Mouse (Mus musculus): ENCODE results near the gene Zfp652.
"Not testable (repeated sequence)": the region's sequence is repeated elsewhere in the genome, so short reads cannot be mapped to it uniquely, and the experiment has no call there.

The Zfp652 gene

DNA sequence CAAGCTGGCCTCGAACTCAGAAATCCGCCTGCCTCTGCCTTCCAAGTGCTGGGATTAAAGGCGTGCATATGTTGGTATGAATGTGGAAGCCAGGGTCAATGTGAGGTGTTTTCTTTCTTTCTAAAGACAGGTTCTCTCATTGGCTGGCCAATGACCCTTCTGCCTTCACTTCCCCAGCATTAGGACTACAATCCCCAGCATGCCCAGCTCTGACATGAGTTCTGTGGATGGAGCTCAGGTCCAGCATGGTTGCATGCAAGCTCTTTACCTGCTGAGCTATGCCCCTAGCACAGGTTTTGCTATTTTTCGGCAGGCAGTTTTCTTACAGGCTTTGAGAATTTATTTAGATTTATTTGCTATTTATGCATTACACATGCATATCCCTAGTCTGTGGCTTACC, 144.8 kb downstream of the Zfp652 start:
- DNase-seq (ENCODE audit: low read depth, low spot score) = no peak

DNA sequence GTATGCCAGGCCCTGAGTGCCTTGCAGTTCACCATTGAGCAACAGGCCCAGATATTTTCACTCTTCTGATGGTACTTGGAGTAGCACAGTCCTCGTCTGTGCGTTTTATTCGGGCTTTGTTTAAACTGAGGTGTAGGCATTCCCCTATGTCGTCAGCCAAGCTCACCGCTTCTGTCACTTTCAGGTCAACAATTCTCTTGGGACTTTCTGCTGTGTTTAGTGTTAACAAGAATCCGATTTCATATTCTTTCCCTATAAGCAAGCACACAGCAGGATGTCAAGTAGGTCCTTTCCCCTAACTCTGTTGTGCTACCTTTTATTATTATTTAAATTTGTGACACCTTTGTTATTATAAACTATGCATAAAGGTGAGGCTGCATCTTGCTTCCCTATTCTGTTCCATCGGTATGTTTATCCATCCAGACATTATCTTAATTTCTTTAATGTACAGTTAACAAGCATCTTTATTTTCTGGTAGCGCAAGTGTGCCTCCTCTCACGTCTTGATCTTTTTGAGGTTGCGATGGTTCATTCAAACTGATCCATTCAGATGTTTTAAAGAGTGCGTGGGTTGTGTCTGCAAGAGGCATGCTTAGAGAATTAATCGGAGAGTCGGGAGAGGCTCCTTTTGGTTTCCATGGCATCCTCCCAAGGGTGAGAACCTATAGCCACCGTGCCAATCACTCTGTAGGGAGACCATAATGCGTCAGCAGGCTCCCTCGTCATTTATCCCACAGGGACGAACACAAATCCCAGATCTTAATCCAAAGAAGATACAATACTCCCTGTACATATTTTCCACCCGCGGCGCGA, 145.4 kb downstream of the Zfp652 start:
- DNase-seq (ENCODE audit: low read depth, low spot score) = no peak

DNA sequence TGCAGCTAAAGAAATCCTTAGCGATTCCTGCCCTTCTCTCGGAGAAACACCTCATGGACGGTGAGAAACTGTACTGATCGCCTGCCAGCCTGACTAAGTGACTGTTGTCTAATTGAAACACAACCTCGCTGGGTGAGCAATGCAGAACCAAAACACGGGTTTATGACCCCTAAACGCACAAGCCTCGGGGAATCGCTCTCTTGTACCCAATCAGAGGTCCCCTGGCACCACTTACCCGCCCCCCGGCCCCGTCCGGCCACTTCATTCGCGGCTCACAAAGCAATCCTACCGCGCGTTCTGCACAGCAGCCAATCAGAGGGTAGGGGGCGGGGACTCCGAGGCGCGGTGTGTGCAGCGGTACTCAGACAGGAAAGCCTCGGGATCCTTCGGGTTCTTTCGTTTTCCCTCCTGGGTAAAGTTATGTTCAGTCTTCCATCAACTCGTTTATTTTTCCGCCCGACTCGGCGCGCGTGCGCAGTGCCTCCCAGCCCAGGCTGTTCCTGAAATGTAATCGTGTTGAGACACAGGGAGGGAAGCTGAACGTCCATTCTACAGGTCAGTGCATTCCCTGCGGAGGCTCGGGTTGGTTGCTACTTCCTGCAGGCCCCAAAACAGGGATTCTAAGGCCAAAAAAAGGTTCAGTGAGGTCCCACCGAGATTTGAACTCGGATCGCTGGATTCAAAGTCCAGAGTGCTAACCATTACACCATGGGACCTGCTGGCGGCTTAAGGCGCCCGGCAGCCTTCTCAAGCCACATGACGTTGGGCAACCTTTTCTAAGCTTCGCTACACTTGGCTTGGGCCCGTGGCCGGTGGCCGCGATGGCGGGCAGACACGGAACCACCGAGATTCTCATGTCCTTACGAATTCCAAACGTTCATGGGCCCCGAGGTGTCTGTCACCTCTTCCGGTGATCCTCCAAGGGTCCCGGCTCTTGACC, 146.3 kb downstream of the Zfp652 start:
- DNase-seq (ENCODE audit: low read depth, low spot score) = peak; percentile 97

DNA sequence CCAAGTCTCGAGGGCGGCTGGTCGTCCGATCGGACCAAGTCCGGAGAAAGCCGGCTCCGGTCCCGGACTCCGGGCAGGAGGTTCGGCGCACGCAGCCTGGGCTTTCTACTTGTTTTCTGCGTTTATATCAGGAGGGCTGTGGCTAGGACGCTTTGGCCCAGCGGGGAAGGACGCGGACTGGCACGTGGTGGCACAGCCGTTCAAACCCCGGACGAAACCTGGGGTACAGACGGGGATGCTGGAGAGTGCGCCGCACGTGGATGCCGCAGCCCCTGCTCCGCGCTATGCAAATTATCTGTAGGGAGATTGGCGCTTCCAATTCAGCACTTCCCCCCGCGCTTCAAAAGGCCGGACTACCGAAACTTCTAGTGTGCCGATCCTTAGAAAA, 147.0 kb downstream of the Zfp652 start:
- DNase-seq (ENCODE audit: low read depth, low spot score) = peak; percentile 78

DNA sequence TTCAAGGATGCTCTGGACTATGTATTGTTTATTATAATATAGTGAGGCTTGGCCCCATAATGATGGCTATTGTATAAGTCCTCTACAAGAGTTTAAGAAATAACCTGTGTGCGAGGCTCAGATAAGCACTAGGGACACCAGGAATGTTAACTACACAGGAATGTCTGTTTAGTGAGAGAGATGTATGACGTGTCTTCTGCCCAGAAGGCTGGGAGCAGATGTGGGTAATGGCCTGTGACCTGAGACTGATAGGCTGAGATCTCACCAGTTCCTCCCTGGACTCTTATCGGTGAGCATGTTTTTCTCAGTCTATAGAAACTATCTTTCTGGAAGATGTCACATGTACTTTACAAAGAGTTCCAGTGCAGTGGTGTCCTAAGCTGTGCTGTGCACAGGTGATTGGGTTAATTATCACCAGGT, 147.6 kb downstream of the Zfp652 start:
- DNase-seq (ENCODE audit: low read depth, low spot score) = no peak

DNA sequence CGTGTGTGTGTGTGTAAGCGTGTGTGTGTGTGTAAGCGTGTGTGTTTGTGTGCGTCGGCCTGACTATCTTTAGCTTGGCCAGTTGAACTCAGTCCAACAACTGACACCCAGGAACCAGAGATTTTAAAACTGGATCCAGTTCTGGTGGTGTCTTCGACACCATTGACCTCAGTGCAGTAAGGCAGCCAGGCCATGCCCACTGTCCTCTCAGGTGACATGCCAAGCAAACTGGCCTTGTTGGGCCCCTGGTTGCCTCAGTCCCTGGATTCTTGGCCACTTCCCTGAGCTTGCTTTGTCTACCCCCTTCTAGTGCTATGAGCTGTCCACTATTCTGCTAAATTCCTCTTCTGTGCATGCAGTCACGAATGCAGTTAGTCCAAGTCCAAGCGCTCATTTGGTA, 148.9 kb downstream of the Zfp652 start:
- no peak for DNase-seq (ENCODE audit: low read depth, low spot score)

DNA sequence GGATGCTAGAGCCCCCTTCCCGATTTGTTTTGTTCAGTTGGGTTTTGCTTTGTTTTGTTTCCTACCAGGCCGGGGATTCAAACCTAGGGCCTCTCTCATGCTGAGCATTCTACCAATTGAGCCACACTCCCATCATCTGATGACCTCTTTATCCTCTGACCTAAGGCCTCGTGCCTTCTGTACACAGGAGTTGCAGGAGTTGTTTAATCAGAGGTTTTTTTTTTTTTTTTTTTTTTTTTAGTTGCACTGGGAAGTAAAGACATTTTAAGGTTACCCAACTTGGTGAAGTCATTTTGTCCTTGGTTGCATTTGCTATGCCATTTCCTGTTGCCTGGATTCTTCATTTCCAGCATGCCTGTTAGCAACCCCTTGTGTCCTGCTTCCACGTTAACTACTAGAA, 157.0 kb downstream of the Zfp652 start:
- no peak for DNase-seq (ENCODE audit: low read depth, low spot score)

DNA sequence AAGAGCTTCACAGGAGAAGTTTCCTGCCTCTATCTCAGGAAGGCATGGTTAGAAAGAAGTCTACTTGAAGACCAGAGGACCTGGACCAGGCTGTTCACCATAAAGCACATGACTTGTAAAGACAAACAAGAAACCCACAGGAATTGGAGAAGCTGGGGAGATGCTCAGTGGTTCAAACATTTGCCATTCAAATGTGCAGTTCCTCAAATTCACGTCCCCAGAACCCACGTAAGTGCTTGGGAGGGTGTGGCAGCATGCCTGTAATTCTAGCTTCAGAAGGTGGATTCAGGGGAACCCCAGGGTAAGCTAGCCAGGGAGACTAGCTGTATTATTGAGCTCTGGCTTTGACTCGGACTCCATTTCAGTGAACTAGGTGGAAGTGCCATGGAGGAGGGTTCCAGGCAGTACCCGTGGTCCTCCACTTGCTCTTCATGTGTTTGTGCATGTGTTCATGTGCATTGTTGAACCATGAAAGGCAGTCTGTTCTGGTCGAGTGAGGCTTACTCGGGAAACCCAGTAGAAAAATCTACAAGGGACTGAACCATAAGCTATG, 157.5 kb downstream of the Zfp652 start:
- no peak for DNase-seq (ENCODE audit: low read depth, low spot score)

DNA sequence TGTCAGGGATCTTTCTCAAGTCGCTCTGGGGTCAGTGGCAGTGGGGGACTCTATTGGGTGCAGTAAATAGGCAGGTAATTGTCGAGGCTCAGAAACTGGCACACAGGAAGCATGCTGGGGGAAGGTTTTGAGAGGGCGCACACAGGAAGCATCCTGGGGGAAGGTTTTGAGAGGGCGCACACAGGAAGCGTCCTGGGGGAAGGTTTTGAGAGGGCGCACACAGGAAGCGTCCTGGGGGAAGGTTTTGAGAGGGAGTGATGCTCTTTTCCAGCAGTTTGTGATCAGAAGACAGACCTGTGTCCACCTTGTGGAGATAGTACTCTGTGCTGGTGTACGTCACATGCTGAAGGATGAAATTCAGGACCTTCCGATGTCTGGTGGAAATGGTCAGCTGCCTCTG, 163.3 kb downstream of the Zfp652 start:
- no peak for DNase-seq (ENCODE audit: low read depth, low spot score)

DNA sequence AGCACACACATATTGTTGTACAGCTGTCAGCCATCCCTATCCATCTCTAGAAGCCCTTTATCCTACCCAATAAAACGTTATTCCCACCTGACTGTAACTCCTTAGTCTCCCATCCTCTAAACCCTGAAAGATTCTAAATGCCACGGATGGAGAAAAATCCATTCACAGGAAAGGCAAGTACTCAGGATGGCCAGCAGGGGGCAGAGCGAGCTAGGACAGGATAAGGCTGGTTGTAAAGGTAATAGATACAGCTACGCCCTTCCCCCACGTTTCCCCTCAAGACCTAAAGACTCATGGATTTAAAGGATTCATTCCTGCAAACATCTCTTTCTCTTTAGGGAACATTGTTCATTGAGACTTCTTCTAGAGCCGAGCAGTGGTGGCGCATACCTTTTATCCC, 163.8 kb downstream of the Zfp652 start:
- peak; percentile 75 for DNase-seq (ENCODE audit: low read depth, low spot score)

DNA sequence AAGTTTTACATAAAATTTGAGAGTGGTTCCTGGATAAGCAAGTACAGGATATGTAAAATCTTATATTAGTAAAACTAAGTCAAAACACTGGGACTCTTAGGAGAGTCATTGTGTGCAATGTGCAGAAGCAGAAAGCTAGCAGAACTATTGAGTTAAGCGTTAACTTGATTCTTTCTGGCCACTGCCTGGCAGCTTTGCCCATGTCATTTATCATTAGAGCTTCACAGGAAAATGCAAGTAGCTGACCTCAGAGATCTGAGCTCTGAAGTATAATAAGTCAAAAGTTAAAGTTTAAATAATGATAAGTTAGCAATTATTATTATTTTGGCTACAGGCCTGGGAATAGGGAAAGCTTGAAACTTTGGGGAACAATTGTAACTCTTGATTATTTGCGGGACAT, 167.4 kb downstream of the Zfp652 start:
- not testable (repeated sequence) for DNase-seq (ENCODE audit: low read depth, low spot score)
